Mouse (Mus musculus): ENCODE data around the gene Gatm.

The Gatm gene

GRCm38 (mm10) chr2:122610746-122611653, at the start of gene Gatm:
Gene Gatm, minus strand, starts transcription at chr2:122611303.
- DNase-seq = peak; percentile 81

GRCm38 (mm10) chr2:122659825-122660224, 48.7 kb upstream of the Gatm start:
- DNase-seq = no peak

- DNase-seq = no peak
Measured at GRCm38 (mm10) chr2:122657707-122658524, 46.8 kb upstream of the Gatm start.

GRCm38 (mm10) chr2:122656767-122657166, 45.7 kb upstream of the Gatm start:
- no peak for DNase-seq

- no peak for DNase-seq
Measured at GRCm38 (mm10) chr2:122656052-122656451, 44.9 kb upstream of the Gatm start.

- DNase-seq = no peak
Measured at GRCm38 (mm10) chr2:122652096-122653084, 41.3 kb upstream of the Gatm start.

GRCm38 (mm10) chr2:122638673-122639072, 27.6 kb upstream of the Gatm start:
- no peak for DNase-seq

GRCm38 (mm10) chr2:122638029-122638428, 26.9 kb upstream of the Gatm start:
- DNase-seq = no peak

GRCm38 (mm10) chr2:122637526-122637997, 26.5 kb upstream of the Gatm start:
- peak; percentile 76 for DNase-seq

- no peak for DNase-seq
Measured at GRCm38 (mm10) chr2:122636686-122637085, 25.6 kb upstream of the Gatm start, which contains the start of gene AA467197. Gene AA467197, plus strand, starts transcription at chr2:122636986.

GRCm38 (mm10) chr2:122631226-122631801, 20.2 kb upstream of the Gatm start:
- peak; percentile 21 for DNase-seq

- DNase-seq = peak; percentile 84
Measured at GRCm38 (mm10) chr2:122630465-122631225, 19.5 kb upstream of the Gatm start.

GRCm38 (mm10) chr2:122629871-122630270, 18.8 kb upstream of the Gatm start:
- no peak for DNase-seq

GRCm38 (mm10) chr2:122628976-122629375, 17.9 kb upstream of the Gatm start:
- peak; percentile 74 for DNase-seq

- no peak for DNase-seq
Measured at GRCm38 (mm10) chr2:122625930-122626329, 14.8 kb upstream of the Gatm start.

- DNase-seq = no peak
Measured at GRCm38 (mm10) chr2:122621337-122622110, 10.4 kb upstream of the Gatm start.

GRCm38 (mm10) chr2:122618719-122619118, 7.6 kb upstream of the Gatm start:
- DNase-seq = no peak

GRCm38 (mm10) chr2:122617792-122618191, 6.7 kb upstream of the Gatm start:
- no peak for DNase-seq

- no peak for DNase-seq
Measured at GRCm38 (mm10) chr2:122616237-122616636, 5.1 kb upstream of the Gatm start.

- DNase-seq = no peak
Measured at GRCm38 (mm10) chr2:122611654-122611973, 511 bp upstream of the Gatm start.
